Mouse (Mus musculus): ENCODE data around the gene Pea15a.

The Pea15a gene

DNA sequence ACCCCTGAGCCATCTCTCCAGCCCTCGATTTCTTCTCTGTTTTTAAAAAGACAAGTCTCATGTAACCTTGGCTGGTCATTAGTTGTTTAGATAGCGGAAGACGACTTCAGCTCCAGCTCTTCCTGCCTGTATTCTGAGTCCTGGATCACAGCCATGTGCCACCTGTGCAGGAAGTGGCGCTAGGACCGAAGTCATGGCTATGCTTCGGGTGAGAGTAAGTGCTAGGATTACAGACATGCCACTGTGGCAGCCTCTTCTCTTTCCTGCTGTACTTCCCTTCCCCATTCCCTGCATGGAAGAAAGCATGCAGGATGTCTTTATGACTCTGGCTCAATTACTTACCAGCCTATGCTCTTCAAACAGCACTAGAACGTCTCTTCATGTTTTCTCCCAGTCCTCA is 27.5 kb downstream of the Pea15a start:
- DNase-seq (ENCODE audit: low spot score): no peak

DNA sequence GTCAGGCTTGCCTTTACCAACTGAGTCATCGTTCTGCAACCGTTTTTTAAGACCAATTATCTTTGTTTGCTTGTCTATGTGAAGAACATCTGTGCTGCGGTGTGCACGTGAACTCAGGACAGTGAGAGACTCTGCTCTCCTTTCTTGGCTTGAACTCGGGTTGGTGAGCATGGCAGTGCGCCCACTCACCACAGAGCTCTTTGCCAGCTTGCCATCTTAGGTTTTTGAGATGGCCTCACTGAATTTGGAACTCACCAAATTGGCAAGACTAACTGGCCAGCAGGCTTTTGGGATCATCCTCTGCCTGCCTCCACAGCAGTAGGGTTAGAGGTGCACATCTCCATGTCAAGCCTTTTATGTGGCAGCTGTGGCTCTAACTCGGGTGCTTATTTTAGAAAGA is 28.8 kb downstream of the Pea15a start:
- DNase-seq (ENCODE audit: low spot score): no peak

DNA sequence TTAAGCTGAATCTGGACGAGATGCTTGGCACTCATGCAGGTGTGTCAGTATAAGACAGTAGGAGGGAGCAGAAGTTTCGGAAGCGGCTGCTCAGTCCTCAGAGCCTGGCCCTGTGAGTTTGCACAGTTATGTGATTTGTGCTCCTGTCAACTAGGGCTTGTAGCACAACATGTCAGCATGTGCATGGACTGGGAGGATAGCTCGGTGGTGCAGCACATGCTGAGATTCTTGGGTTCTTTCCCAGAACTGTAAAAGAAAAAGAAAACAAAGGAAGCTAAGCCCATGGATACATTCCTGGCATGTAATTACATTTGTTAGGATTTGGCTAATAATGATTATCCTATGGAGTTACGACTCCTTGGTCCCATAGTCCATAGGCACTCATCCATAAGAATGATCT is 33.4 kb downstream of the Pea15a start:
- no peak for DNase-seq (ENCODE audit: low spot score)

- DNase-seq (ENCODE audit: low spot score): no peak
Measured at GRCm38 (mm10) chr1:172172381-172172780, 34.2 kb downstream of the Pea15a start.

- no peak for DNase-seq (ENCODE audit: low spot score)
Measured at GRCm38 (mm10) chr1:172169809-172170208, 36.8 kb downstream of the Pea15a start.

- no peak for DNase-seq (ENCODE audit: low spot score)
Measured at GRCm38 (mm10) chr1:172167911-172168310, 38.7 kb downstream of the Pea15a start.

GRCm38 (mm10) chr1:172162959-172163358 is 43.6 kb downstream of the Pea15a start:
- no peak for DNase-seq (ENCODE audit: low spot score)

- DNase-seq (ENCODE audit: low spot score): peak; percentile 43
Measured at GRCm38 (mm10) chr1:172162009-172162408, 44.6 kb downstream of the Pea15a start.

- no peak for DNase-seq (ENCODE audit: low spot score)
Measured at GRCm38 (mm10) chr1:172160508-172160907, 46.1 kb downstream of the Pea15a start.

DNA sequence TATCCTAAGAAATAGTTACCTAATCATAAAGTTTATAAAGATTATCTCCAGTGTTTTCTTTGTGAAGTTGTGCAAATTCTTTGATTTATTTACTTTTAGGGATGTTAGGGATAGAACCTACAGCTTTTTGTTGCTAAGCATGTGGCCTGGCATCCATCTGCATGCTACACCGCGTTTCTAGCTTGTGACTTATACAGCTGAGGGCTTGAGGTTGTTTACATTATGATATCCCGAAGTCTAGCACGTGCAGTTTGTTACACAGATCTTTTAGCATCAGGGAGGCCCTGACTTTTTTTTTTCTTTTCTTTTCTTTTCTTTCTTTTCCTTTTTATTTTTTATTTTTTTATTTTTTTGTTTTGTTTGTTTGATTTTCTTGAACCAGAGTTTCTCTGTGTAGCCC is 46.6 kb downstream of the Pea15a start:
- no peak for DNase-seq (ENCODE audit: low spot score)

GRCm38 (mm10) chr1:172155518-172155917 is 51.1 kb downstream of the Pea15a start:
- DNase-seq (ENCODE audit: low spot score): no peak

- DNase-seq (ENCODE audit: low spot score): no peak
Measured at GRCm38 (mm10) chr1:172154536-172154935, 52.1 kb downstream of the Pea15a start.

DNA sequence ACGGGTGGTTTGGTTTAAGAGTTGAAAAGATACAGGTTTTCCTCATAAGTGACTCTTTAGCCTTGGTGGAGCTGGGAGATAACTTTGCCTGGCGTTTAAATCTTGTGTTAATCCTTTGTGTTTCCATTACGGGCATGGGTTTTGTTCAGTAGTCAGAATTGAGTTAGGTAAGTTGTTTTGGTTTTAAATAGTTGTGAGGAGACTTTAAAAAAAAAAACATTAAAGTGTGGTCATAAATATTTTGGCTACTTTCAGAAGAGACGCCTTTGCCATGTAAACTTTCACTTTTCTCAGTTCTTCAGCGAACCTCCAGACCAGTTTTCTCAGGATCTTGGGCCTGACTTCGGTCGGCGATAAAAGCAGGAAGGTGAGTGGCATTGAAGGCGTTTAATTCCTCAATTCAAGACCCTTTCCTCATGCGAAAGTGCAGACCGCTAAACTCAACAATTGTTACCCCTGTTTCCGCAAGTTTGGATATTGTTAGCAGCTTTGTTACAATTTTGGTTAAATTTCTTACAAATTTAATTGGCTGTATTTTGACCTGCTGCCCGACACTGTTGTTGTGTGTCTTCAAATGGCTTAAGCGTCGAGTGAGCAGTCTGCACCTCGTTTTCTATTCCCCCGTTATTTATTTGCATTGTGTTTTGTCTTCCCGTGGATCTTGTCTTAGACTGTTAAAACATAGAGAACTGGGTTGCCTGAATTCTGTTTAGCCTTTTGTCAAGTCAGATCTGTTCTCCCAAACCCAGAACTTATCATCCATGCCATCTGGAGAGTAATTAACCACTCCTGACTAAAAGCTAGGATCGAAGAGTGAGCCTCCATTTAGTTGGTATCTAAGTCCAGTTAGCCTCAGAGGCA is 57.4 kb downstream of the Pea15a start:
- DNase-seq (ENCODE audit: low spot score): no peak

DNA sequence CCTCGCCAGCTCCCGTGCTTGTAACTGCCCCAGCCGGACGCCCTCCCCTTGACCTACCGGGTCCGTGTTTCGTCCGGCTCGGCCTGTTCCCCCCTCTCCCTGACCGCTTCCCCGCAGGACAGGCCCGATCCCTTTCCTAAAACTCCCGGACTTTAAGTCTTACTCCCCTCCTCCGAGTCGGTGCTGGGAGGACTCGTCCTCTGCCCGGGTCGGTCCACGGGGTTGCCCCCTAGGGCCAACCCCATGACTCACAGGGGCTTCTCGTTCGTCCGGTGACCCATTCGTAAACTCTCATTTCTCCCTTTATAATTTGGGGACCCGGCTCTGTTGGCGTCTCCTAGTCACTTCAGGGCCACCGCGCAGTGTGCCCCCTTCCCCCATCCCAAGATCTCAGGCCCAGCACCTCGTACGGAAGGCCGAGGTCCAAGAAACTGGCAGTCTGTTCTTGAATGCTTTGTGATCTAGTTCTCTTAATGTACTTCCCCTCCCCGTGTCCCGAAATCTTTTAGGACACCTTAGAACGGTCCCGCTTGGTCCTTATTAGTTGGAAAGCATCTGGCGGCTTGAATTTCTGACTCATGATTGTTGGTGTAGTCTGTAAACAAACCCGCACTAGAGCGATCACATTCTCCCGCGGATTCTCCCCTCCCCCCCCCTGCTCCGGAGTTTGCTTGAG is 58.2 kb downstream of the Pea15a start:
- DNase-seq (ENCODE audit: low spot score): peak; percentile 38

GRCm38 (mm10) chr1:172147835-172148278 is 58.7 kb downstream of the Pea15a start, which contains the start of gene Dcaf8:
TSS of gene Dcaf8 (plus strand) at chr1:172148084.
- DNase-seq (ENCODE audit: low spot score): peak; percentile 96
